Mouse (Mus musculus) heart, adult 2 months (tissue): ENCODE results near the gene Hrasls5.

Experiments used
- CTCF ChIP-seq: fragments of 200-600 bp; IDR thresholded peaks from 2 replicates; pipeline ENCODE4 v1.8.1; 2022; ENCODE audit warnings: antibody characterized with exemption, mild to moderate bottlenecking, moderate library complexity
- POLR2A ChIP-seq: fragments of 200-500 bp; IDR thresholded peaks from 2 replicates; pipeline ENCODE4 v1.6.1; 2011; ENCODE audit warnings: mild to moderate bottlenecking, low read depth, low read length, control low read depth; ENCODE audit not compliant: insufficient read depth

DNA sequence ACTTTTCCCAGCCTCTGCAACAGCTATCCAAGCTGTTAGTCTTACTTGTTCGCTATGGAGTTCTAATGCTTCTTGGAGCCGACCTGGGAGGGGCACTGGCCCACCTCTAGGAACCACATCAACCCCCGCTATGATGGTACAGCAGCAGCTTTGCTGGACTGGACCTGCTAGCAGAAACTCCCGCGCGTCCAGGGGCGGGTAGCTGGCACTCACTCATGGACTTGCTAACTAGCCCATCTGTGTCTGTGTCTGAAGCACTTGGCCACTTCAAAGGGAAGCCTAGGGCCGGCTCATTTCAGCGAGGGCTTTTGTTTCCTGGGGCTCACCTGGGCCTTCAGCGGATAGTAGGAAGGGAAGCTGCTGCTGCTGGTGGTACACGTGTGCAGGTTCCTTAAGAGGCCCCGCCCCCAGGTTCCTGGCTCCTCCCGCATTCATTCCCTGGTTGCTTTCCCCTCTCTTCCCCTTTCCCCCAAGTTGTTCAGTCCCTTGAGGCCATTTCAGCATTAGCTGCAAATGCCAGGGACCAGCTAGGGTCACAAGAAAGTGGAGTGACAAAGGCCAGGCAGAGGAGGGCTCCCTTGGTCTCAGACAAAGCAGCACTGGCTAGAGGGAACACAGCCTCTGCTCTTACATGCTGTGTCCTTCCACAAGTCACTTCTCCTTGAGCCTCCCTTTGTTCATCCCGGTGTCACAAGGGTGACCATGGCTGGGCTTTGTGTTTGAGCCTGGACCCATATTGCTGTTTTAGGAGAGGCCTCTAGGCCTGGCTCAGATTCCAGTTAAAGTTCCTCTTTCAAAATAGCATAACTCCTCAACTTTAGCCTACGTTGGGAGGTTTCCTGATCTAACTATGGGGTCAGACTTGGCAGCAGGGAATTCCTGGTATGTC, 5.3 kb upstream of the Hrasls5 start, which contains the start of gene Lgals12:
- TF ChIP-seq CTCF (no peak), POLR2A (no peak)
